Mouse (Mus musculus): ENCODE data around the gene Kndc1. TPM values are rescaled to one million over a fixed set of nuclear protein-coding genes. Genes with fewer than 3 reads are reported as not detected.
A peak's percentile ranks its signal among the peaks of the same experiment; 100 is the strongest.

The Kndc1 gene
- polyA plus RNA-seq, 1 experiment from 2014 or later: not detected

DNA sequence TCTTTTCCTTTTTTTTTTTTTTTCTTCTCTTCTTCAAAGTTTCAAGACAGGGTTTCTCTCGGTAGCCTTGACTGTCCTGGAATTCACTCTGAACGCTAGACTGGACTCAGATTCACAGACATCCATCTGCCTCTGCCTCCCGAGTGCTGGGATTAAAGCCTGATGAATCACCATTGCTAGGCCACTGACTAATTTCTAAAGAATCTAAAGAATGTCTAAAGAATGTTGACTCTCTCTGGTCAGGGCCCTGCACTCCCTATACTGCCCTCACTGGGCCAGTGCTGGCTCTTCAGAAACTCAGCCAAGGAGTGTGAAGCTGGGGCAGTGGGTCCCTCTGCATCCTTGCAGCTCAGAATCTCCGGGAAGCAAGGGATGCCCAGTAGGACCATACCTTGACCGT is 81.0 kb downstream of the Kndc1 start:
- H3K36me3 ChIP-seq (ENCODE audit: inconsistent target): no peaks in the 10 kb centered on the region
- H3K27ac ChIP-seq: peak overlapping the region; percentile 99
- H3K79me2 ChIP-seq (ENCODE audit: inconsistent target): no peaks in the 10 kb centered on the region
- WGBS (ENCODE audit: missing documents): 85% methylated on average over 5 of the region's 5 CpGs
- no peak overlapping the region for H3K4me3 ChIP-seq (ENCODE audit: inconsistent target)

DNA sequence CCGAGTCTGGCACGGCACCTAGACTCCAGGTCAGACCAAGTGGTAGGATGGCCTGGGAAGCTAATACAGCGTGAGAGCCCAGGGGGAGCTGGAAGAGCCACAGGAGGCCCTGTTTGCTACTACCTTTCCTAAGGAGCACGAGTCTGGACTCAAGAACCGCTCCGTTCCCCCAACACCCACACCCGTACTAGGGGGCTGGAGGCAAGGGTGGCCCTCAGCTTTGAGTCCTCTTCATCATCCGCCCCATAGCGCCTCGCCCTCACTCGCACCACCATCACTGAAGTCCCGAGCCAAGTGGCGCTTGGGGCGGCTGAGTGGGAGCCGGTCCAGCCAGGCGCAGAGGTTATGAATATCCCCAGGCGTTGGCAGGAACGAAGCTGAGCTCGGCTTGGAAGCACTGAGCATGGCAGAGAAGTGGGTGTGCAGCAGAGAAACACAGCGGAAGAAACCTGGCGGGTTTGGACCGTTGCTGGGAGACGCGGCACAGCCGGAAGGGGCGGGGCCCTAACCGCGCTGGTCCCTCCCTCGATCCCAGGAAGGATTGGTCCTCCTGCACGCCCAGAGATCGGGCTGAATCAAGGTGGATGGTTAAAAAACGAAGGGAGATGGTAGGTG is 83.9 kb downstream of the Kndc1 start, which contains the start of gene 6430531B16Rik:
TSS of gene 6430531B16Rik (minus strand) at position 478 of the 615 bp plus-strand sequence.
- H3K79me2 ChIP-seq (ENCODE audit: inconsistent target): peaks cover 17% of the 10 kb centered on the region
- peaks cover 18% of the 10 kb centered on the region for H3K36me3 ChIP-seq (ENCODE audit: inconsistent target)
- peak within 1 kb of the TSS; percentile 99 for H3K27ac ChIP-seq
- WGBS (ENCODE audit: missing documents): 26% methylated on average over 32 of the region's 32 CpGs
- no peak within 1 kb of the TSS for H3K4me3 ChIP-seq (ENCODE audit: inconsistent target)

DNA sequence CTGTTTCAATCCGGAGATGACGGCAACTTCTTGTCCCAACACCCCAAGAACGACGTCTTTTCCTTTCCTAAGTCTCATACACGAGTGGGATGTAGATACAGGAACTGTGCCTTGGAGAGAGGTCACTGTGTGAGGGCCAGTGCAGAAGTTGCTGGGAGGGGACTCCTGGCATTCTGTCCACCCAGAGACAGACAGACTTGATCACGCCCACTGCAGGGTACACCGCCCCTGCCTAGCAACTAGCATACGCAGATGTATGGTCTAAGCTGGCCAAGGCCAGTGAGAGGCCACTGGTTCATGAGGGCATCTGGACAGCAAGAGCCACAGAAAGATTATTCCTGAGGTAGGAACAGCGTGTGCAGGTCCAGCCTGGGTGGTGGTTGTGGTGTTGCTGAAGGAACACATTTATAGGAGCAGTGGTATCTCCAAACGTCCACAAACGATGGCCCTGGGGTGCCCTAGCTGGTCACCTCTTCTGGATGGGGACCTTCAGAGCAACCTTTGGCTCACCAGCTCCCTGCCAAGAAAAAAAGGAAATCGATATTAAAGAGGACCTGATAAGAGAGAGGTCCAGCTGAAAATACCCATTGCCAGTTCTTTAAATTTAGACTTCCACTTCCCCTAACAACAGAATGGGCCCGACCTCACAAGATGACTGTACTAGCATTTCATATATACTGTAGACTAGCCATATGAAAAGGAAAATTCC is 84.7 kb downstream of the Kndc1 start:
- Histone ChIP-seq H3K4me3 (ENCODE audit: inconsistent target) (no peak overlapping the region), H3K36me3 (ENCODE audit: inconsistent target) (peaks cover 24% of the 10 kb centered on the region), H3K27ac (peak overlapping the region; percentile 99), H3K79me2 (ENCODE audit: inconsistent target) (peaks cover 24% of the 10 kb centered on the region)
- WGBS (ENCODE audit: missing documents): 30% methylated on average over 13 of the region's 13 CpGs

DNA sequence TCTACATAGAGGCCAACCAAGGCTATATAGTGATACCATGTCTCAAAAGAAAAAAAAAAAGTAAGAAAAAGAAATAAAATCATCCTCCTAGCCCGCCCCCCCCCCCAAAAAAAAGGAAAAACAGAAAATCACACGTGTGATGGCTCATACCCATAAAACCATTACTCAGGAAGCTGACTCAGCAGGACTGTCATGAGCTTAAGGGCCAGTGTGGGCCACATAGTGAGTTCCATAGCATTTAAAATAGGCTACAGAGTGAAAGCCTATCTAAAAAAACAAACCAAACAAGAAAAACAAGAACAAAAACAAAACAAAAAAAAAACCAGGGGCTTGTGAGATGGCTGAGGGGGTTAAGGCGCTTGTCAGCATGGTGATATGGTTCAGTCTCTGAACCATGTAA is 86.3 kb downstream of the Kndc1 start:
- Histone ChIP-seq H3K4me3 (ENCODE audit: inconsistent target) (no peak overlapping the region), H3K27ac (peak overlapping the region; percentile 99), H3K36me3 (ENCODE audit: inconsistent target) (peaks cover 33% of the 10 kb centered on the region), H3K79me2 (ENCODE audit: inconsistent target) (peaks cover 30% of the 10 kb centered on the region)
- WGBS (ENCODE audit: missing documents): 24% methylated on average over 3 of the region's 3 CpGs

DNA sequence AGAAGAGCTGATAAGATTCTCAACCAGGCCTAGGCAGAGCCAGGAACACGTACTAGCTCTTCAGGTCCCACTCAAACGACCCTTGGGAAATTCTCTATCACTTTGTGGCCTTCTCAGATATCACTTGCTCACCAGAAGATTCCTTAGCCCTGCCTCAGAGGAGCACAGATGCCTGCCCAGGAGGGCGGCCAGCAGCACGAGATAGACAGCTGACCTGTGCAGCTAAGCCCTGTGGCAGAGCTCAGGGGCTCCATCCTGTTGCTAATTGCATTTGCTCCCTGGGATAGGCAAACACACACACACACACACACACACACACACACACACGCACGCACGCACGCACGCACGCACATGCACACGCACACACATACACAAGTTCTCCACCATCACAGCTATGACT is 87.6 kb downstream of the Kndc1 start:
- peak overlapping the region; percentile 99 for H3K27ac ChIP-seq
- H3K4me3 ChIP-seq (ENCODE audit: inconsistent target): no peak overlapping the region
- WGBS (ENCODE audit: missing documents): 82% methylated on average over 4 of the region's 11 CpGs
- peaks cover 43% of the 10 kb centered on the region for H3K79me2 ChIP-seq (ENCODE audit: inconsistent target)
- H3K36me3 ChIP-seq (ENCODE audit: inconsistent target): peaks cover 46% of the 10 kb centered on the region

DNA sequence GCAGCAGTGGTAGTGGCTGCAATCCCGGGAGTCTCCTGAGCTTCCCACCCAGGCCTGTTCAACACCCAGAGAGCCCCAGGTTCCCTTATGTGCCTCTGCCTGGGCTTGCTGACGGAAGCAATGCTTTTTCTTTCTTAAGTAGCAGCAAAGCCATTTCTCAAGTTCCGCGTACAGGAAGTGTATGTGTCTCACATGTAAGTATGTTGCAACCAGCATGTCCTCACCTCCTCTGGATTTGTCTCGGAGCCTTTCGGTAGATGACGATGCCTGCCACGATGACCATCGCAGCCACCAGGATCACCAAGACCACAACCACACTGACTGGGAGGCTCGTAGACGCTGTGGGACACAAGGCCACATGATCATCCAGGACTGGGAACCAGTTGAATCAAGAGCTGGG is 90.0 kb downstream of the Kndc1 start:
- H3K79me2 ChIP-seq (ENCODE audit: inconsistent target): peaks cover 67% of the 10 kb centered on the region
- 8% methylated on average over 11 of the region's 11 CpGs for WGBS (ENCODE audit: missing documents)
- peaks cover 69% of the 10 kb centered on the region for H3K36me3 ChIP-seq (ENCODE audit: inconsistent target)
- no peak overlapping the region for H3K4me3 ChIP-seq (ENCODE audit: inconsistent target)
- H3K27ac ChIP-seq: peak overlapping the region; percentile 99

DNA sequence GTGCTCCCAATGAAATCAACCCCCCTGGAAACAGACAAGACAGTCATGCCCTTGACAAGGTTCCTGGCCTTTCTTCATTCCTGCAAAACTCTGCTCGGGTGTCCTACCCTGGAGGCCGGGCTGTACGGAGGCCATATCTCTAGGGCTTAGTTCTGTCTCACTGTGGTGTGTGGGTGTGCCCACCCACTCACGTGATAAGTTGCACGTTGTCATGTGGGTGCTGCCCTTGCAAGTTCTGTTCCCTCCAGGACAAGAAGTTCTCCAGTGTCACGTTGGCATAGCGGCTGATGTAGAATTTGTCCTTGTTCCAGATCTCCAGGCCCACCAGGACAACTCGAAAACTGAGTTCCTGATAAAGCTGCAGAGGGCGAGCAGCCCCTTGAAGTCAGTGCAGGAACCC is 93.8 kb downstream of the Kndc1 start:
- peak overlapping the region; percentile 99 for H3K27ac ChIP-seq
- peaks cover 59% of the 10 kb centered on the region for H3K36me3 ChIP-seq (ENCODE audit: inconsistent target)
- no peak overlapping the region for H3K4me3 ChIP-seq (ENCODE audit: inconsistent target)
- H3K79me2 ChIP-seq (ENCODE audit: inconsistent target): peaks cover 88% of the 10 kb centered on the region
- WGBS (ENCODE audit: missing documents): 82% methylated on average over 9 of the region's 9 CpGs

DNA sequence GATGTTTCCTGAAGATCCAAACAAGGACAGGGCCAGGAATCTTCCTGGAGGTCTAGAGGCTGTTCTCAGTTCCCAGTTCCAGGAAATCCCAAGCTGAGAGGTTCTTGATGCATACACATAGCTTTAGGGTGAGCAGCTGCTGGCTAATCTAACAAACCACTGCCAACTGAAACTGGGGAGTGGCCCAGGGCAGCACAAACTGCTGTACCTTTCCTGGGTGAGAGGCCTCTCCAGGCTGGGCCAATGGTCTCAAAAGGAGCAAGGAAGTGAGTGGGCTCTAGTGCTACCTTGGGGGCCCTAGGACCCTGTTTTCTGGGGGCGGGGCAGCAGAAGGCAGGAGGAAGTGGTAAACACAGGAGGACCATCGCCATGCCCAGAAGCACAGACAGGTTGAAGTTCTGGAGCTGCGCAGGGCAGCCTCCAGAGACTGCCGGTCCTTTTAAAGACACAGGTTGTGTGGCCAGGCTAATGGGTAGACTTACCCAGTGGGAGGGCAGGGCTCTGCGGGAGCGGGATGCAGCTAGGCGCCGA is 96.4 kb downstream of the Kndc1 start:
- H3K4me3 ChIP-seq (ENCODE audit: inconsistent target): peak overlapping the region; percentile 86
- WGBS (ENCODE audit: missing documents): 42% methylated on average over 5 of the region's 8 CpGs
- H3K27ac ChIP-seq: peak overlapping the region; percentile 99
- H3K36me3 ChIP-seq (ENCODE audit: inconsistent target): peaks cover 41% of the 10 kb centered on the region
- H3K79me2 ChIP-seq (ENCODE audit: inconsistent target): peaks cover 77% of the 10 kb centered on the region

Other genes with a start within 250 kb of the Kndc1 start
- gene Cfap46, start 210.9 kb upstream of the Kndc1 start, polyA plus RNA-seq (2018): not detected in 3 replicates
- not detected in 3 replicates for gene Adgra1, start 60.5 kb upstream of the Kndc1 start, polyA plus RNA-seq (2018)
- gene Utf1, start 49.1 kb downstream of the Kndc1 start, polyA plus RNA-seq (2018): not detected in 3 replicates
- 0.23 to 0.38 TPM in 2 of 3 replicates, not detected in the other for gene 6430531B16Rik, start 84.1 kb downstream of the Kndc1 start, polyA plus RNA-seq (2018)
- gene Adam8, start 97.9 kb downstream of the Kndc1 start, polyA plus RNA-seq (2018): 169 to 1,404 TPM (median 407 TPM) in 3 replicates
- 11.9 to 14.7 TPM (median 14.1 TPM) in 3 replicates for gene Zfp511, start 141.7 kb downstream of the Kndc1 start, polyA plus RNA-seq (2018)
- gene Tubgcp2, start 142.0 kb downstream of the Kndc1 start, polyA plus RNA-seq (2018): 12.5 to 29.2 TPM (median 21.1 TPM) in 3 replicates
- not detected in 3 replicates for gene Msx3, start 154.4 kb downstream of the Kndc1 start, polyA plus RNA-seq (2018)
- not detected in 3 replicates for gene Caly, start 187.9 kb downstream of the Kndc1 start, polyA plus RNA-seq (2018)
- gene Prap1, start 198.7 kb downstream of the Kndc1 start, polyA plus RNA-seq (2018): not detected in 3 replicates
- 7.9 to 11.8 TPM (median 11.6 TPM) in 3 replicates for gene Fuom, start 207.7 kb downstream of the Kndc1 start, polyA plus RNA-seq (2018)
- 20.7 to 41.5 TPM (median 38.8 TPM) in 3 replicates for gene Paox, start 221.1 kb downstream of the Kndc1 start, polyA plus RNA-seq (2018)
- 47.2 to 96.9 TPM (median 73.4 TPM) in 3 replicates for gene Echs1, start 221.8 kb downstream of the Kndc1 start, polyA plus RNA-seq (2018)
- gene Mtg1, start 242.9 kb downstream of the Kndc1 start, polyA plus RNA-seq (2018): 8.3 to 14.7 TPM (median 9.4 TPM) in 3 replicates